Mouse (Mus musculus): Measurements from ENCODE around the gene Plekhg6. TPM values are rescaled to one million over a fixed set of nuclear protein-coding genes. Genes with fewer than 3 reads are reported as not detected.

The Plekhg6 gene
- polyA plus RNA-seq, 1 experiment from 2014 or later, result 0.07 TPM

DNA sequence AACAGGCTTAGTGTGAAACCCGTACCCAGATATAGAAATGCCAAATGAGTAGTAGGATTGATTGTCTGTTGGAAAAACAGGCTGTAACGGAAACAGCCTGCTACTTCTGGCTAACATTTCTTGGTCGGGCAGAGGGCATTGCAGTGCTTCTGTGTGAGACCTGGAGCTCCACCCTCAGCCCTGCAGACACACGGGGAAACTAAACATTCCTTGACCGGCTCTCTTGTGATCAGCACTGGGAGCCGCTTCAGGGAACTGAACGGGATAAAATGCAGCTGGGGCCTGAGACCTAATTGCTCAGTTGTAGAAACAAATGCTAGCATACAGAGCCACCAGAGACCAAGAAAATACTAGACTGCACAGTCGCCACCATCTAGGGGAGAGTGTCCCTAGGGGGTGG lies 24.3 kb downstream of the Plekhg6 start:
- Histone ChIP-seq H3K9me3 (no peaks in the 10 kb centered on the region), H3K36me3 (replicated peaks) (peaks cover 37% of the 10 kb centered on the region), H3K4me3 (no peak overlapping the region), H3K4me1 (peaks cover 60% of the 10 kb centered on the region), H3K27me3 (ENCODE audit: poor library complexity, severe bottlenecking) (peaks cover 53% of the 10 kb centered on the region), H3K27ac (no peak overlapping the region)
- WGBS, result 55% methylated on average over 8 of the region's 8 CpGs
- no peak for DNase-seq (ENCODE audit: extremely low spot score, low spot score)

GRCm38 (mm10) chr6:125355197-125355741 lies 25.3 kb downstream of the Plekhg6 start:
- Histone ChIP-seq H3K4me1 (peaks cover 60% of the 10 kb centered on the region), H3K27ac (peak overlapping the region; percentile 68), H3K4me3 (peak overlapping the region; percentile 32), H3K27me3 (ENCODE audit: poor library complexity, severe bottlenecking) (peaks cover 53% of the 10 kb centered on the region), H3K36me3 (replicated peaks) (peaks cover 29% of the 10 kb centered on the region), H3K9me3 (no peaks in the 10 kb centered on the region)
- WGBS, result 8% methylated on average over 10 of the region's 10 CpGs
- no peak for DNase-seq (ENCODE audit: extremely low spot score, low spot score)

DNA sequence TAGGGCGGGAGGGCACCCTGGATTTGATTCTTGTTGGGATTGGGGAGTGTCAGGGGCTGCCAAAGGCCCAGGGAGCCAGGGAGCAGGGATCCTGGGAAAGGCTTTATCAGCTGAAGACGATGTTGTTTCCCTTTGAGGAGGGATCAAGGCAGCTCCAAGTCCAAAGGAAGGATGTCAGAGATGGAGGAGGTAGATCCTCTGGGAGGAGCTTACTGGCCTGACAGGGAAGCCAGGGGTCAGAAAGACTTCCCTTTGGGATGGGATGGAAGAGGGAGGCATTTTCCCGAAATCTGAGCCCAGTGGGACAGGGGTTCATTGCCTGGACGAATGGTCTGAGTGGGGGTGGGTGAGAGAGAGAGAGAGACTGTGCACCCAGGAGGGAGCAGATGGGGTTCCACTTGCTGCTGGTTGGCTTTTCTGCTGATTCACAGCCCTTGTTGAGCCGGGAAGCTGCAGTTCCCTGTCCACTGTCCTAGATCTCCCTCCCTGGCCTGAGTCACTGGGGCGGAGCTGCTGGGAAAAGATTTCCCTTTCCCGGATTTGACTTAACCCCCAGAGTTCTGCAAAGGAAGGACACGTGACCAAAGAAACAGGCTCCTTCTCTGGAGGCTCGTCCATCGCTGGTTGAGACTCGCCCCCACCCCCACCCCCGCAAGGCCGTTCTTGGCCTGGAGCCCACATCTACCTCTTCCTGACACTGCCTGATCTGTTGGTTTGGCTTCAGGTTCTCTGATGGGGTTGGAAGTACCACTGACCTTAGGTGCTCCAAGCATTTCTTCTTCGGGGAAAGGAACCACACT lies 26.0 kb downstream of the Plekhg6 start:
- peak overlapping the region; percentile 68 for H3K27ac ChIP-seq
- peak overlapping the region; percentile 32; the same call in 1 of the 2 replicates for H3K4me3 ChIP-seq
- DNase-seq (ENCODE audit: extremely low spot score, low spot score), result no peak
- 11% methylated on average over 14 of the region's 14 CpGs for WGBS
- no peaks in the 10 kb centered on the region for H3K9me3 ChIP-seq
- H3K36me3 ChIP-seq (replicated peaks), result peaks cover 25% of the 10 kb centered on the region
- peaks cover 64% of the 10 kb centered on the region for H3K4me1 ChIP-seq
- H3K27me3 ChIP-seq (ENCODE audit: poor library complexity, severe bottlenecking), result peaks cover 51% of the 10 kb centered on the region; the same call in 1 of the 2 replicates

DNA sequence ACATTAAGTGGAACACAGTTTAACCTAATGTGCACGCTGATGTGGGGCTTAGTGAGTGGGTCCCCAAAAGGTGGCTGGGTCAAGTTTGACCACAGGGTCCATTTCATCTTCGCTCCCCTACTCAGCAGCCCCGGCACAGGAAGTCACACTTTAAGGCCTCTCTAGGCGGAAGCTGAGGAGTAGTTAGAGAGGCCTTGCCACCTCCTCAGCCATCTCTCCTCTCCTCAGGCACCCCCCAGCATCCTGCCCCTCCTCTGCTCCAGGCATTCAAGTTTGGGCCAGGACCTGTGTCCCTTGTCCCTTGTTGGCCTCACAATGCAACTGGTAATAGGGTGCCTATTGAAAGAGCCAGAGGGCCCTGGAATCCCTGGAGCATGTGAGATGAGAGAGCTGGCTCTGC lies 26.9 kb downstream of the Plekhg6 start:
- no peak for DNase-seq (ENCODE audit: extremely low spot score, low spot score)
- H3K4me3 ChIP-seq, result no peak overlapping the region
- peaks cover 17% of the 10 kb centered on the region for H3K36me3 ChIP-seq (replicated peaks)
- no peaks in the 10 kb centered on the region for H3K9me3 ChIP-seq
- 77% methylated on average over 4 of the region's 4 CpGs for WGBS
- peaks cover 73% of the 10 kb centered on the region for H3K4me1 ChIP-seq
- peak overlapping the region; percentile 48; the same call in 1 of the 2 replicates for H3K27ac ChIP-seq
- H3K27me3 ChIP-seq (ENCODE audit: poor library complexity, severe bottlenecking), result peaks cover 52% of the 10 kb centered on the region

DNA sequence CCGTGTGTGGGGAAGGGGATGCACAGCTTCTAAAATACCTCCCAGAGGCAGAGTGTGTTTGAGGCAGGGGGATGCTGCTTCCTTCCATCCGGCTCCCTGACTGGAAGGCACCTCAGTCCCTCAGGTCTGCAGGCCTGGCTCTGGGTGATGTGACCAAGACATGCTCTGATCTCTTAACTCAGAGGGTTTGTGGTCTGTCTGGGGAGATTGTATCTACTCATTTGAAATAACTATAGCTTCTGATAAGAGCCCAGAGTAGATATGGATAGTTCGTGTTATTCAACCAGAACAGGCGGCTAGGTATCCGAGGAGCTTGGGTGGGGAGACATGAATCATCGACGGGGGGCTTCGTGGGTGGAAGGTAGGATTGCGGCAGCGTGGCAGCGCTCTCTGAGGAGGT lies 27.4 kb downstream of the Plekhg6 start:
- no peak for DNase-seq (ENCODE audit: extremely low spot score, low spot score)
- WGBS, result 82% methylated on average over 11 of the region's 11 CpGs
- H3K36me3 ChIP-seq (replicated peaks), result peaks cover 13% of the 10 kb centered on the region
- H3K4me1 ChIP-seq, result peaks cover 77% of the 10 kb centered on the region
- no peak overlapping the region for H3K27ac ChIP-seq
- H3K4me3 ChIP-seq, result no peak overlapping the region
- H3K27me3 ChIP-seq (ENCODE audit: poor library complexity, severe bottlenecking), result peaks cover 56% of the 10 kb centered on the region
- H3K9me3 ChIP-seq, result no peaks in the 10 kb centered on the region

DNA sequence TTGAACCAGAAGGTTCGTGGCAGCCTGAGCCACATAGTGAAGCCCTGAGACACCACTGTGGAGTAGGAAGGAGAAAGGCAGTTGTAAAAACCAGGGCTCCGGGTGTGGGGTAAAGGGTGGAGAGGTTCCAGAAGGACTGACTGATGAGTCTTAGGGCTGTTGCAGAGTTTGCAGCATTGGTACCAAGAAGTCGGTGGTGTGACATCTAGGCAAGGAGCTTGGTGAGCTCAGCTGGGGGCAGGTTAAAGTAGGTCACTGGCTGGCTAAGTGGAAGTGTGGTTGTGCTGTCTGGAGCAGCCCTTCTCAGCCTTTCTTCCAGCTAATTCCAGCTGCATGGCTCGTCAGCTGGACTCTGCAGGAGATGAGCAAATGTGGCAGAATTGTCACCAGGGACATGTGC lies 27.8 kb downstream of the Plekhg6 start:
- Histone ChIP-seq H3K4me1 (peaks cover 78% of the 10 kb centered on the region), H3K27me3 (ENCODE audit: poor library complexity, severe bottlenecking) (peaks cover 58% of the 10 kb centered on the region), H3K4me3 (no peak overlapping the region), H3K36me3 (replicated peaks) (peaks cover 9% of the 10 kb centered on the region), H3K27ac (no peak overlapping the region), H3K9me3 (no peaks in the 10 kb centered on the region)
- DNase-seq (ENCODE audit: extremely low spot score, low spot score), result no peak
- WGBS, result 57% methylated on average over 4 of the region's 4 CpGs

- Histone ChIP-seq H3K4me3 (no peak overlapping the region), H3K27ac (no peak overlapping the region), H3K4me1 (peaks cover 78% of the 10 kb centered on the region), H3K36me3 (replicated peaks) (peaks cover under 1% of the 10 kb centered on the region), H3K9me3 (no peaks in the 10 kb centered on the region), H3K27me3 (ENCODE audit: poor library complexity, severe bottlenecking) (peaks cover 62% of the 10 kb centered on the region)
- 81% methylated on average over 5 of the region's 5 CpGs for WGBS
- no peak for DNase-seq (ENCODE audit: extremely low spot score, low spot score)
Measured at GRCm38 (mm10) chr6:125352046-125352384, 28.6 kb downstream of the Plekhg6 start.

- 75% methylated on average over 8 of the region's 8 CpGs for WGBS
- no peak for DNase-seq (ENCODE audit: extremely low spot score, low spot score)
- no peaks in the 10 kb centered on the region for H3K36me3 ChIP-seq (replicated peaks)
- no peak overlapping the region for H3K4me3 ChIP-seq
- H3K27ac ChIP-seq, result no peak overlapping the region
- H3K9me3 ChIP-seq, result no peaks in the 10 kb centered on the region
- peaks cover 62% of the 10 kb centered on the region for H3K27me3 ChIP-seq (ENCODE audit: poor library complexity, severe bottlenecking)
- peaks cover 78% of the 10 kb centered on the region for H3K4me1 ChIP-seq
Measured at GRCm38 (mm10) chr6:125351368-125352045, 29.1 kb downstream of the Plekhg6 start.

DNA sequence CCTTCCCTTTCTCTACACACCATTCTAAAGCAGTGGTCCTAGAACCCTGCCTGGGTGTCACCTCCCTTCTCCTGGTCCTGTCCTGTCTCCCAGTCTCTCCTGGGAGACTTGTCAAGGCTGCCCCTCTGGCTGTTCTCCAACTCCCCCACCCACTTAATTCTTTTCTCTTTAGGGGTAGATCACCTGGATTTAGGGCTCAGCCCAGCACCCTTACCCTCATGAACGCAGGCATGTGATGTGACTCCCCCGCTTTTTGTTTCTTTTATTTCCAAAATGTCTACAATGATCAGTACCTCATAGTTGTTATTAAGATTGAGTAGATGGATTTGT lies 29.6 kb downstream of the Plekhg6 start:
- peaks cover 62% of the 10 kb centered on the region for H3K27me3 ChIP-seq (ENCODE audit: poor library complexity, severe bottlenecking)
- peaks cover 73% of the 10 kb centered on the region for H3K4me1 ChIP-seq
- no peaks in the 10 kb centered on the region for H3K9me3 ChIP-seq
- H3K4me3 ChIP-seq, result peak overlapping the region; percentile 69
- WGBS, result 79% methylated on average over 2 of the region's 2 CpGs
- peak overlapping the region; percentile 83; the same call in 1 of the 2 replicates for H3K27ac ChIP-seq
- H3K36me3 ChIP-seq (replicated peaks), result no peaks in the 10 kb centered on the region
- DNase-seq (ENCODE audit: extremely low spot score, low spot score), result no peak

- Histone ChIP-seq H3K27me3 (ENCODE audit: poor library complexity, severe bottlenecking) (peaks cover 58% of the 10 kb centered on the region), H3K36me3 (replicated peaks) (no peaks in the 10 kb centered on the region), H3K27ac (peak overlapping the region; percentile 83), H3K9me3 (no peaks in the 10 kb centered on the region), H3K4me1 (peaks cover 68% of the 10 kb centered on the region), H3K4me3 (peak overlapping the region; percentile 69)
- WGBS, result 3% methylated on average over 20 of the region's 20 CpGs
- DNase-seq (ENCODE audit: extremely low spot score, low spot score), result no peak
Measured at GRCm38 (mm10) chr6:125350231-125350994, 30.2 kb downstream of the Plekhg6 start.

DNA sequence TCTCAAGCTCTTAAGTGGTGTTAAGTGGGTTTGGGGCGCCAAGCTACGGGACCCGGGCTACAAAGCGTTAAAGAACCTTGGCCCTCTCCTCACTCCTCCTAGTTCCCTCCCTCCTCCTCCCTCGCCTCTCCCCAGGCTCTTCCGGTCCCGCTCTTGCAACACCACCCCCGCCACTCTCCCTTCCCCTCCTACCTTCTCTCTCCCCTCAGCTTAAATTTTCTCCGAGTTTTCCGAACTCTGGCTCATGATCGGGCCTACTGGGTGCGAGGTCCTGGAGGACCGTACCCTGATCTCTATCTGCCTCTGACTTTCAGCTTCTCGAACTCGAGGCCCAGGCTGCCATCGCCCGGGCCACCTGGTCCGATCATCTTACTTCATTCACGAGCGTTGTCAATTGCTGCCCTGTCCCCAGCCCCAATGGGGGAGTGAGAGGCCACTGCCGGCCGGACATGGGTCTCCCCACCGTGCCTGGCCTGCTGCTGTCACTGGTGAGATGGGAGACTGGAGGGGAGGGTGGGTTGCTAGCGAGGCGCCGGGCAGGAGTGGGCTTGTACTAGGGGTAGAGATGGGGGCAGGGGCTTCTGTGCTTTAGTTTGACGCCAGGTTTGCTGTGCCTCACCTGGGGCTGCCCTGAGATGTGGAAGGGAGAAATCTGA lies 30.9 kb downstream of the Plekhg6 start:
- H3K27ac ChIP-seq, result peak overlapping the region; percentile 83

More for the DNA sequence above, 30.9 kb downstream of the Plekhg6 start:
- peaks cover 61% of the 10 kb centered on the region for H3K4me1 ChIP-seq
- no peaks in the 10 kb centered on the region for H3K9me3 ChIP-seq
- no peaks in the 10 kb centered on the region for H3K36me3 ChIP-seq (replicated peaks)
- DNase-seq (ENCODE audit: extremely low spot score, low spot score), result peak; percentile 58
- peaks cover 58% of the 10 kb centered on the region for H3K27me3 ChIP-seq (ENCODE audit: poor library complexity, severe bottlenecking)
- H3K4me3 ChIP-seq, result peak overlapping the region; percentile 69
- under 1% methylated on average over 27 of the region's 27 CpGs for WGBS
